Mouse (Mus musculus) c-Kit-positive CD71-negative TER-119-negative erythroid progenitor cells, embryonic 14.5 days (primary cell): ENCODE data around the gene Trim41.
"Not testable (repeated sequence)": the region's sequence is repeated elsewhere in the genome, so short reads cannot be mapped to it uniquely, and the experiment has no call there.

Source experiments
- DNase-seq: peaks from one replicate; pipeline ENCODE4 v3.0.0-alpha.2; 2013; ENCODE audit warnings: low read depth

The Trim41 gene

GRCm38 (mm10) chr11:48837310-48838180, 20.4 kb upstream of the Trim41 start:
- no peak for DNase-seq

GRCm38 (mm10) chr11:48836990-48837309, 19.8 kb upstream of the Trim41 start:
- DNase-seq: no peak

GRCm38 (mm10) chr11:48835923-48836322, 18.8 kb upstream of the Trim41 start:
- no peak for DNase-seq

- DNase-seq: no peak
Measured at GRCm38 (mm10) chr11:48833731-48834639, 16.8 kb upstream of the Trim41 start.

GRCm38 (mm10) chr11:48833078-48833730, 16.1 kb upstream of the Trim41 start:
- DNase-seq: no peak

GRCm38 (mm10) chr11:48831273-48831672, 14.1 kb upstream of the Trim41 start:
- no peak for DNase-seq

- no peak for DNase-seq
Measured at GRCm38 (mm10) chr11:48830279-48830678, 13.1 kb upstream of the Trim41 start.

- no peak for DNase-seq
Measured at GRCm38 (mm10) chr11:48827926-48828325, 10.8 kb upstream of the Trim41 start.

GRCm38 (mm10) chr11:48826752-48827096, 9.6 kb upstream of the Trim41 start:
- DNase-seq: no peak

GRCm38 (mm10) chr11:48825979-48826751, 9.0 kb upstream of the Trim41 start, which contains the start of the genes Trim7 and Gm12184:
TSS of gene Trim7 (plus strand) at chr11:48826140.
TSS of gene Gm12184 (minus strand) at chr11:48826655.
- DNase-seq: not testable (repeated sequence)

GRCm38 (mm10) chr11:48824311-48824830, 7.2 kb upstream of the Trim41 start:
- DNase-seq: no peak

GRCm38 (mm10) chr11:48823536-48823972, 6.4 kb upstream of the Trim41 start:
- DNase-seq: peak; percentile 83

GRCm38 (mm10) chr11:48822768-48823512, 5.8 kb upstream of the Trim41 start:
- no peak for DNase-seq

GRCm38 (mm10) chr11:48821299-48821698, 4.1 kb upstream of the Trim41 start:
- not testable (repeated sequence) for DNase-seq

GRCm38 (mm10) chr11:48820308-48820674, 3.1 kb upstream of the Trim41 start:
- no peak for DNase-seq

GRCm38 (mm10) chr11:48819614-48820307, 2.6 kb upstream of the Trim41 start:
- no peak for DNase-seq

- peak; percentile 95 for DNase-seq
Measured at GRCm38 (mm10) chr11:48818346-48818745, 1.2 kb upstream of the Trim41 start.

GRCm38 (mm10) chr11:48817794-48818193, 641 bp upstream of the Trim41 start:
- DNase-seq: no peak

- DNase-seq: no peak
Measured at GRCm38 (mm10) chr11:48816281-48816781, 822 bp downstream of the Trim41 start.

GRCm38 (mm10) chr11:48815851-48816250, 1.3 kb downstream of the Trim41 start:
- no peak for DNase-seq
